Comparison of ENCODE assay signal across 18 mouse cellular contexts in genomic region chr4:109743984-109744383, GRCm38 (mm10).
DNase-seq lines count a peak whose midpoint lies in the region; ATAC-seq lines count a peak whose summit lies in the region.
"Had no signal": no experiment of that assay in that cellular context is flagged by ENCODE, and none has a peak within 500 bp of the region (broad histone marks: within the 10 kb centered on the region; RNA-seq: fewer than 3 reads in every experiment).

No protein-coding gene starts in this region.

- H3K27ac ChIP-seq in embryonic facial prominence, embryonic 11.5 days (replicated peaks; ENCODE audit: low read depth, low read length): no peak overlapping the region
- H3K27ac ChIP-seq in embryonic facial prominence, embryonic 10.5 days (replicated peaks): no peak overlapping the region
- H3K27ac ChIP-seq: forebrain, embryonic 13.5 days; heart, embryonic 15.5 days; hindbrain, embryonic 15.5 days had no signal

- ATAC-seq in embryonic facial prominence, embryonic 11.5 days (replicated peaks; ENCODE audit: insufficient number of reproducible peaks, low FRiP score, low TSS enrichment, low read depth): no peak
- ATAC-seq: forebrain, embryonic 13.5 days; midbrain, embryonic 16.5 days had no signal

- H3K27me3 ChIP-seq in embryonic facial prominence, embryonic 11.5 days (ENCODE audit: control insufficient read depth, insufficient read depth, low read length): no peaks in the 10 kb centered on the region
- no peaks in the 10 kb centered on the region for H3K27me3 ChIP-seq in embryonic facial prominence, embryonic 10.5 days (replicated peaks; ENCODE audit: low read depth, poor library complexity, severe bottlenecking)
- H3K27me3 ChIP-seq: forebrain, embryonic 13.5 days; heart, embryonic 15.5 days; hindbrain, embryonic 15.5 days had no signal

- H3K36me3 ChIP-seq in embryonic facial prominence, embryonic 11.5 days (replicated peaks; ENCODE audit: control insufficient read depth, insufficient read depth, low read depth, low read length): no peaks in the 10 kb centered on the region
- no peaks in the 10 kb centered on the region for H3K36me3 ChIP-seq in embryonic facial prominence, embryonic 10.5 days (replicated peaks)
- H3K36me3 ChIP-seq: heart, embryonic 15.5 days; hindbrain, embryonic 15.5 days had no signal

- no peak overlapping the region for H3K4me2 ChIP-seq in embryonic facial prominence, embryonic 11.5 days (ENCODE audit: low read depth, low read length)
- H3K4me2 ChIP-seq: forebrain, embryonic 13.5 days; heart, embryonic 15.5 days; hindbrain, embryonic 15.5 days had no signal

- WGBS in embryonic facial prominence, embryonic 11.5 days: 83% methylated on average over 2 of the region's 2 CpGs
- WGBS in embryonic facial prominence, embryonic 10.5 days: 82% methylated on average over 2 of the region's 2 CpGs

- DNase-seq in embryonic facial prominence, embryonic 11.5 days (ENCODE audit: low spot score): peak; percentile 43
- no peak for DNase-seq in embryonic facial prominence, embryonic 10.5 days (ENCODE audit: low spot score)
- DNase-seq in layer of hippocampus, adult 9-10 months (ENCODE audit: low spot score): peak; percentile 16
- no peak for DNase-seq in layer of hippocampus, adult 9-11 months
- DNase-seq in A20 (ENCODE audit: low read depth, low spot score): peak; percentile 32
- DNase-seq in c-Kit-positive CD71-positive TER-119-positive erythroid progenitor cells, embryonic 14.5 days (ENCODE audit: low spot score): peak; percentile 7
- DNase-seq in adrenal gland, postnatal 4 days (ENCODE audit: low spot score in 2 of 2): no peak
- DNase-seq in B cell, adult 2 months: no peak
- DNase-seq: cerebellum, adult 2 months; gastrocnemius, postnatal 36 days; kidney, postnatal 10 days; layer of hippocampus, postnatal 36 days; right cerebral cortex, postnatal 25 days; thymus, postnatal 14 days had no signal

- no peak overlapping the region for H3K4me3 ChIP-seq in embryonic facial prominence, embryonic 11.5 days (ENCODE audit: low read depth, low read length)
- H3K4me3 ChIP-seq in embryonic facial prominence, embryonic 10.5 days: no peak overlapping the region
- H3K4me3 ChIP-seq: forebrain, embryonic 13.5 days; heart, embryonic 15.5 days; hindbrain, embryonic 15.5 days had no signal

- H3K9ac ChIP-seq in embryonic facial prominence, embryonic 11.5 days (replicated peaks; ENCODE audit: low read length): no peak overlapping the region
- H3K9ac ChIP-seq: forebrain, embryonic 13.5 days; heart, embryonic 15.5 days; hindbrain, embryonic 15.5 days had no signal

- no peaks in the 10 kb centered on the region for H3K9me3 ChIP-seq in embryonic facial prominence, embryonic 11.5 days (replicated peaks; ENCODE audit: control insufficient read depth, low read length)
- no peaks in the 10 kb centered on the region for H3K9me3 ChIP-seq in embryonic facial prominence, embryonic 10.5 days
- H3K9me3 ChIP-seq: forebrain, embryonic 13.5 days; heart, embryonic 15.5 days; hindbrain, embryonic 15.5 days had no signal

- no peaks in the 10 kb centered on the region for H3K4me1 ChIP-seq in embryonic facial prominence, embryonic 11.5 days (ENCODE audit: control insufficient read depth, insufficient read depth, low read length)
- no peaks in the 10 kb centered on the region for H3K4me1 ChIP-seq in embryonic facial prominence, embryonic 10.5 days
- H3K4me1 ChIP-seq: forebrain, embryonic 13.5 days; heart, embryonic 15.5 days; hindbrain, embryonic 15.5 days had no signal

Comparison
In these comparisons a context has a peak if more than half of its experiments do, and no peak if none do; other contexts are left out.
1. DNase-seq: peak in embryonic facial prominence, embryonic 11.5 days (single experiment), layer of hippocampus, adult 9-10 months (single experiment), A20 (single experiment) and c-Kit-positive CD71-positive TER-119-positive erythroid progenitor cells, embryonic 14.5 days (single experiment); none in embryonic facial prominence, embryonic 10.5 days (single experiment), layer of hippocampus, adult 9-11 months (single experiment), adrenal gland, postnatal 4 days (0 of 2) and B cell, adult 2 months (0 of 2).